Mouse (Mus musculus): ENCODE data around the gene Mnd1. TPM values are rescaled to one million over a fixed set of nuclear protein-coding genes. Genes with fewer than 3 reads are reported as not detected.
A peak's percentile ranks its signal among the peaks of the same experiment; 100 is the strongest.

Gene Mnd1
- polyA plus RNA-seq, 1 experiment = 4.6 TPM

DNA sequence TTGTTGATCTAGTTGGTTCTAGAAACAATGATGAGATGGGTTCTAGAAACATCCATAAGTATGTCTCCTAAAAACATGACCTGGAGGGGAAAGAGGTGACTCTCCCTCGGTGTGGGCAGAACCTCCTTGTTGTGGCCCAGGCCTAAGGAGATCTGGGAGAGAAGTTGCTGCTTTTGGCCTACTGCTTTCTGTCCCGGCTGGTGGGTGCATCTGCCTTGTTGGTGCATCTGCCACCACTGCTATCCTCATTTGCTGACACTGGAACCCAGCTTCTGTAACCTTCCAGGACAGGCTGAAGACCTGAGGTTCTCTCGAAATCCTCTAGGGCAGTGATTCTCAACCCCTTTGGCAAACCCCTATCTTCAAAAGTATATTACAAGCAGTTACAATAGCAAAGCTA lies 9.8 kb upstream of the Mnd1 start:
- no peak for DNase-seq (ENCODE audit: extremely low spot score in 1 of 2, low spot score in 1 of 2)

DNA sequence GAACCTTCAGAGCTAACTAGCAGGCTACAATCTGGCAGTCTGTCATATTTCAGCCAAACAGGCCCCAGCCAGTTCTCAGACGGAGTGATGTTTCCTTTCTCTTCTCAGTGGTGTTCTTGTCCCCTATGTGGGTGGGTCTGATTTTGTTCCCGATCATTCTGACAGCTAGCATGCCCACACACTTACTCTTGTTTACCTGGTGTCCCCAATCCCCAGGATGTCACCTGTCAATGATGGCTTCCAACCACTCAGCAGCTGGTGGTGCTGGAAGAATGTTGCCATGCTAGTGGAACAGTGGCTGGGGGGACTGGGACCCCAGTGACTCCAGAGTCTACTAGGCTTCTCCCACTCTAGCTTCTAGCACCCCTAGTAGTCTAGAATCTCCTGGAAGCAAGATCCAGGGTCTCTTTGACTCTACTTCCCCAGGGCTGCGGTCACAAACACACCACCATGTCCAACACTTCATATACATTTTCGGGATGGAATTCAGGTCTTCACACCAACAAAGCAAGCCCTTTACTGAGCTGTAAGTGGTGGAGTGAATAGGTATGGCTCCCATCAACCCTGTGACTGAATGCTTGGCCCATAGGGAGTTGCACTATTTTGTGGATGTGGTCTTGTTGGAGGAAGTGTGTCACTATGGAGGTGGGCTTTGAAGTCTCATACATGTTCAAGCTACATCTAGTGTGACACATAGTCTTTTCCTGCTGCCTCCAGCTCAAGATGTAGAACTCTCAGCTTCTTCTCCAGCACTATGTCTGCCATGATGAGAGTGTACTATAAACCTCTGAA lies 2.2 kb upstream of the Mnd1 start:
- DNase-seq (ENCODE audit: extremely low spot score in 1 of 2, low spot score in 1 of 2) = no peak

DNA sequence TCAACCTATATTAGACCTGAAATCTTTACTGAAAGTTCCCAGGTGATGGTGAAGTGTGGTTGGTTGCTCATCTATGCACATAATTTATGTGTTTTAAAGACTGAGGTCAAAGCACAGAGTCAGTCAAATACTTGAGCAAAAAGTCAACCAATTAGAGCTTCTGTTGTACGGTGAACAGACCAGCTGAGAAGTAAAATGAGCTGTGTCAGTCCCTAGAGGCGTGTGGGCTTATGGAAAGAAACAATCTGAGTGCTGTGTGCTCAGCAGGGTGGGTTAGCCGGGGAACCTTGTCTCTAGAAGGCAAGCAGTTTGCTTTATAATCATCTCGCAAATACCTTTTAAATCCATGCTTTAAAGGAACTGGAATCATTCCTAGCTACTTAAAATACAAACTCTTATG lies 1.4 kb upstream of the Mnd1 start:
- no peak for DNase-seq (ENCODE audit: extremely low spot score in 1 of 2, low spot score in 1 of 2)

DNA sequence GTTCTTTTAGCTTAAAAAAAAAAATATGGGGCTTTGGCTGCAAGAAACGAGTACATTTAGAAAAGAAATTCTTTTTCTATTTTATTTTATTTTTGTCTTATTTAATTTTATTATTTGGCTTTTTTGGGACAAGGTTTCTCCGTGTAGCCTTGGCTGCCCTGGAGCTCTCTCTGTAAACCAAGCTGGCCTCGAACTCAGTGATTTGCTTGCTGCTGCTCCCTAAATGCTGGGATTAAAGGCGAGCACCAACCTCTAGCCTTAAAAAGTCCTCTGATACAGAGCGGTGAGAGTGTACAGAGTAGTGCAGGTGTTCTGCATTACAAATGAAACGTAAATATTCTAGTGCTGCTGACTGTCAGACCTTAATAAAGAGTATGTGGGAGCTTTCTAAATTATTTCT lies 519 bp upstream of the Mnd1 start:
- no peak for DNase-seq (ENCODE audit: extremely low spot score in 1 of 2, low spot score in 1 of 2)

DNA sequence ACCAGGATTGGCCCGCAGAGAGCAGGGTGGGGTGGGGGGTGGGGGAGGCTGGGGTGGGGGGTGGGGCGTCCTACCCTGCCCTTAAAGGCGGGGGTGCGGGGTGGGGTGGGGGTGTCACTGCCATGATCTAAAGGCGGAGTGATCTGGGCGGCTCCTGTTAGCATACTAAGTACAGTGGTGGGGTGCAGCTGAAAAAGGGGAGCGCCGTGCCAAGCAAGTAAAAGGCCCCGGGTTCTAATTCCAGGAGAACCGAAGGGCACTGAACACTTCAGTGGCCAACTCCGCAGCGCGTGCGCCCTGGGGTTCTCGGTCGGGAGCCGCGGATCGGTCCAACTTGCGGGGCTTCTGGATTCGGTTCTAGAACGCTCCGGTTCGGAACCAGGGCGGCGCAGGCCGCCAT lies 440 bp downstream of the Mnd1 start:
- DNase-seq (ENCODE audit: extremely low spot score in 1 of 2, low spot score in 1 of 2) = no peak

DNA sequence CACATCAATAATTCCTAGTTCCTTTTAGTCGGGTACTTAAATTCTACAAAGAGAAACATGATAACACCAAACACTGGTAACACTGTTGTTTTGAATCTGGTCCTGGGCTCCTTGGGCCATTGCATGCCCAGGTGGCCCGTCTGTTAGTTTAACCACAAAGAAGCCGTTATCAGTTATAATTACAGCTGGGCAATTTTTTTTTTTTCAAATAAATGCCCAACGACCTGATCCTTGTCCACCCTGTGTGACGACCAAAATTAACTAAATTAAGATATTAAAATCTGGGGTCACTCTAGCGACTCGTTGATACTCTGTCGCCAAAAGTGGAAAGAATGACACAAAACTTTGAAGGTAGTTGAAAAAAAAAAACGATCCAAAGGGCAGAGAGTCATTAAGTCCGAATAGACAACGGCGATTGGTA lies 855 bp downstream of the Mnd1 start:
- DNase-seq (ENCODE audit: extremely low spot score in 1 of 2, low spot score in 1 of 2) = no peak

DNA sequence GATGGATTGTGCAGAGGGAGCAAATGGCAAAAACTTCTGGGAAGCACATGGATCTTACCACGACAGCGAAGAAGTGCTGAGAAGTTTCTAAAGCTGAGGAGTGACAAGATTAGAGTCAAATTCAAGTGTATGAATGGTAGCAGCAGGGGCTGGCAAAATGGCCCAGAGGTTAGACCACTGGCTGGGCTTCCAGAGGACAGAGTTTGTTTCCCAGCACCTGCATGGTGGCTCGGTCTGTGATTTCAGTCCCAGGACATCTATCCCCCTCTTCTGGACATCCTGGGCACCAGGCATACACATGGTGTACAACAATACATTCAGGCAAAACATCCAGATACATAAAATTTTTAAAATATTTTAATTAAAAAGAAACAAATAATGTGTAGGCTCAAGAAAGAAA lies 5.8 kb downstream of the Mnd1 start:
- DNase-seq (ENCODE audit: extremely low spot score in 1 of 2, low spot score in 1 of 2) = no peak

DNA sequence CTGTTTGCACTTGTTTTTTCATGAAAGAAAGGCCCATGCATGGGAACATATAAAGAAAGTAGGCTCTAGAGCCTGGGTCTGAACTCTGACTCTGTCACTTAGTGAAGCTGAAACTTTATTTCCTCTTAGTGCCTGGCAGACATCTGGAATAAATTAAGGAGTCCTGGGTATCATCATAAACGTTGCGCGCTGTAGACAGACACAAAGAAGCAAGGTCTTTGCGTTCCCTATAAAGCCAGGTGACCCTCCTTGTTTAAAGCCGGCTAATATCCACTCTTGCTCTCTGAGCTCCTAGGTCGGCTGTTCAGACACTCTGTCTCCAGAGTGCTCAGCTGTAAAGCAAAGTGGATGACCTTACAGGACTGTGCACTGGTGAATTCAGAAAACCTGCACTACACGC lies 14.6 kb downstream of the Mnd1 start:
- no peak for DNase-seq (ENCODE audit: extremely low spot score in 1 of 2, low spot score in 1 of 2)

DNA sequence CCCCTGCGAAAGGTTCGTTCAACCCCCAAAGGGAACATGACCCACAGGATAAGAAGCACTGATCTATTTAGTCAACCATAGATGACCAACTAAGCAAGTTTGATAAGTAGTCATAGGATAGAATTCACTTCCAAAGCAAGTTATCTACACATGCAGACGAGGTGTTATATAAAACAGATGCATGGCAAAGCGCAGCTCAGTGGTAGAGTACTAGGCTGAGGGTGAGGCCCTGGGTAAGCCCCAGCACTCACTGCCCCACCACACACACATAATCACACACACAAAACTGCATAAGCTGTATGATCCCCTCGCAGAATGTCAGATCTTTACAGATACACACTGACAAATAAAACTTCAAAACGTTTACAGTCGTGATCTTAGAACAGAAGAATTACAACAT lies 19.1 kb downstream of the Mnd1 start:
- DNase-seq (ENCODE audit: extremely low spot score in 1 of 2, low spot score in 1 of 2) = no peak

DNA sequence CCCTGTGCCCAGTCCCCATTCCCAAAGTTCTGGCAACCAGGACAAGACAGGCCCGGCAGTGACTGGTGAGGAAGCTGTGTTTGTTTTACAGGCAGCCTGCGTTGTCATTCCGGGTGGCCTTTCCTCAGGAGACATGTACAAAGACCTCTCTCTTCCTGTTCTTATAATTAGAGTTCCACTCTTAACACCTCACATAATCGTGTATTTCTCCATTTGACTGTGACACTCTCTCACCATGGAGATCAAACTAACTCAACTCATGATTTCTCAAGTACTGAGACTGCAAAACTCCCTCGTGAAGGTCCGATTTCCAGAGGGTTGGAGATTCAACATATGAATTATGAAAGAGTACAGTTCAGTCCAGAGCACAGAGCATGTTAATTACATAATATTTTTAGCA lies 19.7 kb downstream of the Mnd1 start:
- no peak for DNase-seq (ENCODE audit: extremely low spot score in 1 of 2, low spot score in 1 of 2)

DNA sequence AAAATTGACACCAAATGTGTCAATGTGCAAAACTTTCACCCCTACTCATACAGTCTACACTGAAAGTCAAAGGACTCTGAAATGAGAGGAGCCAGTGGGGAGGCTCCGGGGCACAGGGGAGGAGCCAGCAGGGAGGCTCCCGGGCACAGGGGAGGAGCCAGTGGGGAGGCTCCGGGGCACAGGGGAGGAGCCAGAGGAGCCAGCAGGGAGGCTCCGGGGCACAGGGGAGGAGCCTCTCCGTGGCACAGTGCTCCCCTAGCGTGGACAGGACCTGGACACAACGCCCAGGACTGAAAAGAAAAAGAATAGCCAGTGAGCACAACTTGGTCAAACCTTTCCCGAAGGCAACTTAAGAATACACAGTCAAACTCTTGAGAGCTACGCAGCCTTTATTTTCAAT lies 20.2 kb downstream of the Mnd1 start:
- no peak for DNase-seq (ENCODE audit: extremely low spot score in 1 of 2, low spot score in 1 of 2)

DNA sequence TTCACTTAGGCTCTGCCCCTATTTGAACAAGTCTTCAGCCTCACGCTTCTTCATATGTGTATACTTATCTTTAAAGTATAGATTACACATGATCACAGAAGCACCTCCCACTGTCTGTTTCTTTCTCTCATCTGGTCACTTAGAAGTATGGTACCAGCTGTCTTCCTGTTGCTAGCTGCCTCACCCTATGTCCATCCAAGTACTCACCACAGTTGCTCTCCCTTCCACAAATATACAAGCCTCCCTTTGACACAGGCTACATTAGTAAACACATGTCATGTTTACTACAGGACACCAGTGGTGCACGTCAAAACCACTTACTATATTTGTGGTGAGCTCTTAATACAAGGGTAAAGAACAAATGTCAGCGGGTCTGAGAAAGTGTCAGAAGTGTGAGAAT lies 24.2 kb downstream of the Mnd1 start:
- DNase-seq (ENCODE audit: extremely low spot score in 1 of 2, low spot score in 1 of 2) = no peak

DNA sequence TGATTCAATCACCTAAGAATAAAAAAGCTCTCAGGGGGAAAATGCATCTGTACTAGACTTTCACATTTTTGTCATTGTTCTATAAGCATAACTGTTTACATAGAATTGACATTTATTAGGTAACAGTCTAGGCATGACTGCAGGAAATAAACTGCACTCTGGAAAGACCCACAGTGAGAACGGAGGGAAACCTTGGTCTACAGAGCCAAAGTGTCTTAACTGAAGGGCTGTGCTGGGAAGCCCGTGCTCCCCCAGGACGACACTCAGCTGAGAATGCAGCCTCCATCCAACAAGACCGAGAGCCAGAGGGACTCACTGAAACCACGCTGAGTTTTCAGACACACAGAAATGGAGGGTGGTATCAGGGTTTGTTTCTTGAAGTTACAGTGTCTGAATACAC lies 24.8 kb downstream of the Mnd1 start:
- DNase-seq (ENCODE audit: extremely low spot score in 1 of 2, low spot score in 1 of 2) = no peak

DNA sequence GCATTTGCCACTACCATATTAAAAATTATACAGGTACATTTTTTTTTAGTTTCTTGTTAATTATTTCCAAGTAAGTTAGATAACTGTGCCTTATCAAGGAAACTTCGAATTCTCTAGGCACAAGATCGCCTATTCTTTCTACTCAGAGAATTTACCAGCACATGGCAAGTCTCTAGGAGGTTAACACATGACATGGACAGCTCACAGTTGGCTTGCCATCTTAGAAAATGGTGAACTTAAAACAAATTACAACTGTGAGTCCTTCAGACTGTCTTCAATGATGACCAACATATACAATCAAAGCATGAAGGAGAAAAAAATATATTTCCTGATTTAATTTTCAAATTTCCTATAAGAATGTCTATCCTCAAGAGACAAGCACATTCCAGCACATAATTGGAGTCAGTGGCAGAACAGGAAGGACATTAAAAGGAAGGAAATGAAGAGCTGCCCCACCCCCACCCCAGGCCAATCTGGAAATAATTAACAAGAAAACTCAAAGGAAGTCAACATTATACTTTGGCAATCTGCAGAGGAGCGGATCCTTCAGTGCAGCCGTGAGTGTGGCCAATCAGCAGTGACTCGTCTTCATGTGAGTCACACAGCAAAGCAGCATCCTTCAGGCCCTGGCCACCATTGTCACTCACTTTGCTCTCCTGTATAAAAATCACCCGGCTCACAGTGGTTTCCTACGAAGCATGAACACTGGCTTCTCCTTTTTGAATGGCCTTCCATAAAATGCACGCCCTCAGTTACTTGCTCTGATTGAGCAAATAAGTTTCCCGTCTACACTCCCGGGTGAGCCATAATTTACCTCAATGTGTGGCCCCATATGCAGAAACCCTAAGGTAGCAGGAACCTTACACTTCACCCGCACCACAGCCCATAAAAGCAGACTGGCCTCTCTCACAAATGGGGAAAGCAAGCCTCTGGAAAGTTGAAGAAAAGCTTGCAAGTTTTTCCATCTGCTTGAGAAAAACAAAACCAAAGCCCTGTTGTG lies 26.4 kb downstream of the Mnd1 start:
- DNase-seq (ENCODE audit: extremely low spot score in 1 of 2, low spot score in 1 of 2) = no peak

DNA sequence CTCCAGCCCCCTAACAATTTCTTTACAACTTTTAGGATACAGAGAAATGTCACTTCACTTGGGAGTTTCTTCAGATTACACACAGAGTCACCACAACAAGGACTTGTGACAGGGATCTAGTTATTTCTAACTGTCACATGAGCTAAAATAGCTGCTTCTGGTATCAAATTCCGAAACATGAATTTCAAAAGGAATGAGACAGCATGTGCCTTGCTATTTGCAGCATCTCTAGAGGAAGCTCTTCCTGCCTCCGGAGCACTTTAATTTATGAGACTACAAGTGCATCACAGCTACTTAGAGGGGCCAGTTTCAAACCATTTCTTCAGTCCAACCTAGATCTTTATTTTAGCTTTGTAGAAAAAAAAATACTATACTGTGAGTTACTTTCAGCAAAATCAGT lies 28.2 kb downstream of the Mnd1 start:
- DNase-seq (ENCODE audit: extremely low spot score in 1 of 2, low spot score in 1 of 2) = peak; percentile 5

DNA sequence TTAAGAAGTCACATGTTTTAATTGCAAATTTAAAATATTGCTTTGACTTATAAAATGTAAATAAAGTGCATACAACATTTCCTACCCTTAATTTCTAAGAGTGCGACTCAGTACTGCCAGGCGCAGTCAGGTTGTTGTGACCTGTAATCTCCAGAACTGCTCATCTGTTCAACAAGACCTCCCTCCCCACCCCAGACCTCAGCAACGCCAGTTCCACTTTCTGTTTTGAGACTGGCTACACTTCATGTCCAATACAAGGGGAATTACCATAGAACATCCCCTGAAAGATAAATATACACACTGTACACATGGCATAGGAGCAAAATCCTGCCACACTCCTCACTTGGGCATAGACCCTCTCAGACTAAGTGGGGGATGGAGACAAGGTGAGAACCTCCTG lies 28.9 kb downstream of the Mnd1 start:
- DNase-seq (ENCODE audit: extremely low spot score in 1 of 2, low spot score in 1 of 2) = no peak

DNA sequence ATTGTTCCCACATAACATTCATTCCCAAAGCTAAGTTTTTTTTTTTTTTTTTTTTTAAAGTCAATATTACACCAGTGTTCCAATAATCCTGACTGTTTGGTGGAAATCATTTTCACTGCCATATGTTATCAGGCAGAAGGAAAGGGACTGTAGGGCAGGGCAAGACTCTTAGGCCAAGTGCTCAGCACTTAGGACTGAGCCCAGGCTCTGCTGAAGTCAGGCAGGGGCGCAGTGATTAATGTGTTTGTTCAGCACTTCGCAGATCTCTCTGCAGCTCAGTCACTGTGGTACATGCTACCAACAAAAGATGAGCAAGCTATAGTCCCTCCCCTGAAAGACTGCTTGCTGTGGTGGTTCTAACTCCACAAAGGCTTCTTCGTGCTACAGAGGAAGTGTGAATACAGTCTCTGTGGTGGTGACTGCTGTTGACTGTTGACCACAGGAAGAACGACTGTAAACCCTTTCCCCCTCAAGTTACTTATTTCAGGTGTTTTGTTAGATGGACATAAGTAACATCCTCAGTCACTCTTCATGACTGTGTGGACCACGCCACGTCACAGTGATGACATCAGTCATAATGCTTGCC lies 29.8 kb downstream of the Mnd1 start:
- no peak for DNase-seq (ENCODE audit: extremely low spot score in 1 of 2, low spot score in 1 of 2)

DNA sequence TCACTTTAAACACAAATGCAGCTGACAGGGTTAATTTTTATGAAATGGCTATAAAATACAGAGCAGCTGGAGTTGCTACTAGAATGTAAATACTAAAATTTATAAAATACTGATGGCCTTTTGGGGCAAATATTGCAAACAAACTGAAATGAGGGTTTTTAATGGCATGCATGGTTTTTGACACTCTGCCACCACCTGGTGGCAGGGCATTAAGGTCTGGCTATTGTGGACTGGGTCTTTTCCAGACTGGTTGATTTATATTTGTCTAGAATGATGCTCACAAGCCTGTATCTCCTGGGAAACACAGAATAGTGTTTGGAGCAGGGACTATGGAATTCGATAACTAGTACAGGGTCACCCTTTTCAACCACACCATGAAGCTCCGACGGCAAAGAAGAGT lies 32.1 kb downstream of the Mnd1 start:
- DNase-seq (ENCODE audit: extremely low spot score in 1 of 2, low spot score in 1 of 2) = peak in 1 of 2 experiments; percentile 41

DNA sequence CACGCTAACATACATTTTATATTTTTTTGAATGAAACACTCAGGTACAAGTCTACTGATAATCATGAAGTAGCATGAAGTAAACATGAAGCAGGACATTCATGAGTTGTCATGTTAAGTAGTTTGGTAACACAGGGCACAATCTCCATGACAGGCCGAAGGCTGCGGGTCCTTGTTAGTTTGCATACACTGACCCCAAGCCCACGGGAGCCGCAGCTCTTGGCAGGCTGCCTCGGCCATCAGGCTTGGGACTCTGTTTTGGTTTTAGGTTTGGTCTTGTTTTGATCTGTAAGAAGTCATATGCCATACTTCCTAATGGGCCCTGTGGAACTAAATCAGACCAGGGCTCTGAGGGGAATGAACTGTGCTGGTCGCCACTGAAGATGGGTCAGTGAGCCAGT lies 36.9 kb downstream of the Mnd1 start:
- DNase-seq (ENCODE audit: extremely low spot score in 1 of 2, low spot score in 1 of 2) = no peak

DNA sequence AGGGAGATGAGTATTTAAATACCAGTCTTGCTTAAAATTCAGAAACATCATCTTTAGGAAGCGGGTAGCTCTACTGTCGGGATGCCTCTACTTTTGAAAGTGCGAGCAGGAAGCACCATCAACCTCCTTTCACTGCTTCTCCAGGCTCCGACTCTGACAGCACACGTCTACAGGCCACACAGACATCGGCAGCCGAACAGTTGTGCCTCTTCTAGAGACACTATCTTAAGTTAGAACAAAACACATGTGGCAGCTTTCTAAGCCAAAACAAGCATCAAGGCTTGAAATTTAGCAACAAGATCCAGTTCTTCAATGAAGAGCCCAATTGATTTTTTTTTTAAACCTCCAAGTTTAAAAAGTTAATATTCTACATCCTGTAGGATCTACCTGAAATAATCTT lies 37.4 kb downstream of the Mnd1 start:
- no peak for DNase-seq (ENCODE audit: extremely low spot score in 1 of 2, low spot score in 1 of 2)

DNA sequence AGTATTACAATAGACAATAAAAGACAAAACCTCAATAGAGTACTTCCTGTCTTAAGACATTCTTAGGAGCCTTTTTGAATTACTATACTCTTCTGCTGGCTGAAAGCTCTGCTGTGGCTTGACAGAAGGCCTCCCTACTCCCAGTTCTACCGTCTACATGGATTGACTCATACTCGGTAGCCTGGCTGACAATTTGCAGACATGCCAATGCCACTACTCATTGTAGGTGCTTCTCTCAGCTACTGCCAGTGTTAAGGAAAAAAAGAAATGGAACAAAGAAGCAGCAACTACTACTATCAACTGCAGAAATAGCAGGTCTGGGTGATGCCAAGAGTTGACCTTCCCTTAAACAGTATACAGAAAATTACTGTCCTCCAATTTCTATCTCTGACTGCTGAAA lies 47.0 kb downstream of the Mnd1 start:
- DNase-seq (ENCODE audit: extremely low spot score in 1 of 2, low spot score in 1 of 2) = no peak

Measured in frontal cortex, adult 2 months (tissue).